Mouse (Mus musculus) lung, embryonic 14.5 days (tissue): ENCODE results near the gene Gpr180. TPM values are rescaled to one million over a fixed set of nuclear protein-coding genes. Genes with fewer than 3 reads are reported as not detected.
A peak's percentile ranks its signal among the peaks of the same experiment; 100 is the strongest.

Experiments used
- ATAC-seq: fragments of 200-750 bp; cut with Nextera tagmentation; 2 replicates; pipeline ENCODE4 v1.8.0; 2017; ENCODE audit warnings: mild to moderate bottlenecking, moderate TSS enrichment, moderate library complexity; ENCODE audit not compliant: insufficient read depth
- DNase-seq: peaks from one replicate; pipeline ENCODE4 v3.0.0-alpha.2; 2015
- H3K27ac ChIP-seq: fragments of 300-500 bp; sonication (generic); 2 replicates; pipeline ENCODE4 v1.5.1; 2014; ENCODE audit warnings: low read depth, mild to moderate bottlenecking, moderate library complexity
- H3K27me3 ChIP-seq: fragments of 300-500 bp; sonication (generic); 2 replicates; pipeline ENCODE4 v1.6.1; 2014; ENCODE audit warnings: low read length, control low read depth; ENCODE audit not compliant: insufficient read depth
- H3K36me3 ChIP-seq: fragments of 300-500 bp; sonication (generic); 2 replicates; pipeline ENCODE4 v1.6.1; 2014; ENCODE audit warnings: control low read depth; ENCODE audit not compliant: insufficient read depth
- H3K4me1 ChIP-seq: fragments of 300-500 bp; sonication (generic); 2 replicates; pipeline ENCODE4 v1.6.1; 2014; ENCODE audit warnings: antibody characterized with exemption, control low read depth; ENCODE audit not compliant: insufficient read depth
- H3K4me2 ChIP-seq: fragments of 300-500 bp; sonication (generic); 2 replicates; pipeline ENCODE4 v1.6.1; 2014; ENCODE audit warnings: mild to moderate bottlenecking
- H3K4me3 ChIP-seq: fragments of 300-500 bp; sonication (generic); 2 replicates; pipeline ENCODE4 v1.5.1; 2014; ENCODE audit warnings: low read depth, low read length
- H3K9ac ChIP-seq: fragments of 300-500 bp; sonication (generic); 2 replicates; pipeline ENCODE4 v1.6.1; 2014
- H3K9me3 ChIP-seq: fragments of 300-500 bp; sonication (generic); 2 replicates; pipeline ENCODE4 v1.6.1; 2016; ENCODE audit warnings: low read depth, low read length, control low read depth
- CTCF ChIP-seq: IDR thresholded peaks from 2 replicates; pipeline ENCODE4 v1.5.1; 2016; ENCODE audit warnings: antibody characterized with exemption, low read depth
- WGBS: fragments of 180-500 bp; shearing (Covaris S2); extraction: QIAGEN DNeasy Blood & Tissue Kit; methylation state at CpG from one replicate; pipeline ENCODE4 v1.1.7; 2014; 5-methylcytosine and 5-hydroxymethylcytosine counted together
- polyA plus RNA-seq: library from polyadenylated mRNA; unstranded; fragments of >200 nt; fragmentation: Nextera tagmentation; extraction: Ambion mirVana; gene quantifications from 2 replicates; pipeline ENCODE4 v1.2.1, GENCODE M21; 2014

The Gpr180 gene
- polyA plus RNA-seq, 1 experiment from 2014 or later, result 64.2 TPM

- H3K9me3 ChIP-seq, result no peaks in the 10 kb centered on the region
- no peak for TF ChIP-seq CTCF
- H3K27ac ChIP-seq, result no peak overlapping the region
- no peak overlapping the region for H3K4me3 ChIP-seq
- peak; percentile 49; the same call in 1 of the 2 replicates for ATAC-seq
- H3K27me3 ChIP-seq, result no peaks in the 10 kb centered on the region
- H3K4me1 ChIP-seq, result no peaks in the 10 kb centered on the region
- H3K36me3 ChIP-seq, result peaks cover 84% of the 10 kb centered on the region
- no peak for DNase-seq
- no peak overlapping the region for H3K9ac ChIP-seq
- 78% methylated on average over 10 of the region's 10 CpGs for WGBS
- H3K4me2 ChIP-seq, result no peak overlapping the region
Observed at GRCm38 (mm10) chr14:118156740-118157139, 19.8 kb downstream of the Gpr180 start.

GRCm38 (mm10) chr14:118157146-118157545 lies 20.2 kb downstream of the Gpr180 start:
- Histone ChIP-seq H3K4me3 (no peak overlapping the region), H3K4me2 (no peak overlapping the region), H3K9me3 (no peaks in the 10 kb centered on the region), H3K27ac (no peak overlapping the region), H3K9ac (no peak overlapping the region), H3K27me3 (no peaks in the 10 kb centered on the region), H3K4me1 (no peaks in the 10 kb centered on the region), H3K36me3 (peaks cover 86% of the 10 kb centered on the region)
- WGBS, result 31% methylated on average over 5 of the region's 5 CpGs
- TF ChIP-seq CTCF, result peak; percentile 86
- DNase-seq (peak; percentile 63), ATAC-seq (no peak)

DNA sequence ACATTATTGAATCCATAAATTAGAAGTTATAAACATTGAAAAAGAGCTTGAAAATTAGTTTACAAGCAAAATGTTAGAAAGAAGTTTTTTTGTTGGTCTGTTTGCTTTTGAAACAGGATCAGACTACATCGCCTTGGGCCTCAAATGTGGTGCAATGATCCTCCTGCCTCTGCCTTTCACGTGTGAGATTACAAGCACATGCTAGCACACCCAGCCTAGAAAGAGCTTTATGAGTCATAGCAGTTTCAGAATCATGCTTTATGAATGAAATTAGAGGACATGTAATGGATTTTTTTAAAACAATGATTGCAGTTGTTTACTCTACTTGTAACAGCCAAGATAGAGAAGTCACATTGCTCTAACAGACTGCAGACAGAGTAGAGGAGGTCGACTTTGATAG lies 24.8 kb downstream of the Gpr180 start:
- ATAC-seq (no peak), DNase-seq (no peak)
- Histone ChIP-seq H3K36me3 (peaks cover 58% of the 10 kb centered on the region), H3K4me1 (no peaks in the 10 kb centered on the region), H3K27ac (no peak overlapping the region), H3K27me3 (no peaks in the 10 kb centered on the region), H3K4me3 (no peak overlapping the region), H3K9me3 (no peaks in the 10 kb centered on the region), H3K9ac (no peak overlapping the region), H3K4me2 (no peak overlapping the region)
- WGBS, result 78% methylated on average over 3 of the region's 3 CpGs
- TF ChIP-seq CTCF, result no peak

GRCm38 (mm10) chr14:118162640-118163039 lies 25.7 kb downstream of the Gpr180 start:
- H3K4me3 ChIP-seq, result no peak overlapping the region
- H3K36me3 ChIP-seq, result peaks cover 57% of the 10 kb centered on the region
- no peak for DNase-seq
- H3K4me1 ChIP-seq, result no peaks in the 10 kb centered on the region
- H3K9me3 ChIP-seq, result no peaks in the 10 kb centered on the region
- no peaks in the 10 kb centered on the region for H3K27me3 ChIP-seq
- no peak for TF ChIP-seq CTCF
- H3K9ac ChIP-seq, result no peak overlapping the region
- WGBS, result 65% methylated on average over 14 of the region's 14 CpGs
- H3K4me2 ChIP-seq, result no peak overlapping the region
- H3K27ac ChIP-seq, result no peak overlapping the region
- ATAC-seq, result no peak

DNA sequence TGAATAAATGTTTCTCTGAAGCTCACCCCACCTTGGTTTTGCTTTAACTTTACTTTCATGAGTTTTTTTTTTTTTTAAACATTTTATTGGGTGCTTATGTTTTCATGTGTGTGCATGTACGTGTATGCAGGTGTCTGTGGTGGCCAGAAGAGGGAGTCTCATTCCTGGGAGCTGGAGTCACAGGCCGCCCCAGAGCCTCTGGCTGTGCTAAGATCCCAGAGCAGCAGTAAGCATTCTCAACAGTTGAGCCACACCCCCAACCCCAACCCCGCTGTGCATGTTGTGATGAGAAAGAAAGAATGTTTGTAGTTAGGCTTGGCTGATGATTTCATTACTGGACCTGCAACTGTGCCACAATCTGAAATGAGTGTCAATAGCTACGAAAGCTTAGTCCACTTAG lies 31.8 kb downstream of the Gpr180 start:
- ATAC-seq, result no peak
- H3K27ac ChIP-seq, result no peak overlapping the region
- H3K27me3 ChIP-seq, result no peaks in the 10 kb centered on the region
- no peaks in the 10 kb centered on the region for H3K9me3 ChIP-seq
- no peaks in the 10 kb centered on the region for H3K4me1 ChIP-seq
- no peak overlapping the region for H3K9ac ChIP-seq
- H3K4me3 ChIP-seq, result no peak overlapping the region
- TF ChIP-seq CTCF, result no peak
- no peak overlapping the region for H3K4me2 ChIP-seq
- DNase-seq, result no peak
- 97% methylated on average over 4 of the region's 4 CpGs for WGBS
- H3K36me3 ChIP-seq, result peaks cover 8% of the 10 kb centered on the region; the same call in 1 of the 2 replicates

GRCm38 (mm10) chr14:118173590-118174203 lies 36.7 kb downstream of the Gpr180 start:
- ATAC-seq, result no peak
- H3K27ac ChIP-seq, result no peak overlapping the region

DNA sequence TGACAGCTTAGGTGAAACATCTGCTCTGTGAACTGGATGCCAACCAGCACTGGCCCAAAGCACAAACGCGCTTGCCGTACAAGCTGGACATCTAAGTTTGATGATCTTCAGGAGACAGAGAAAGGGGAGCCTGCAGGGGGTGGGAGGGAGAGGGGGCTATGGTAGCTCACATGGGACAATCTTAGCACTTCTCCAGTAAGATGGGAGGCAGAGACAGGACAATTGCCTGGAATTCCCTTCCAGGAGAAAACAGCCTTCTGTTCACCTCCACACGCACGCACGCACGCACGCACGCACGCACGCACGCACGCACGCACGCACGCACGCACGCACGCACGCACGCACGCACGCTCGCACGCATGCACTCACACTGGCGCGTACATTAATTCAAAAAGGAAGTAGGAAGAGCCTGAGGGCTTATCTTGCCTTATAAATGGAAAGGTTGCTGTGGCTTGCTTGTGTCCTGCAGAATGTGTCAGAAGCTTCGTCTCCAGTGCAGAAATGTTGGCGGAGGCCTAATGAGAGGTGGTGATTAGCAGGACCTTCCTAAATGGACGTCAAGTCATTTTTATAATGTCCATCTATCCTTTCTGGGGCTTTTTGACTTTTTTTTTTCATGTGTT lies 38.2 kb downstream of the Gpr180 start:
- DNase-seq (no peak), ATAC-seq (no peak)
- WGBS, result 82% methylated on average over 30 of the region's 30 CpGs

More at GRCm38 (mm10) chr14:118173590-118174203, 36.7 kb downstream of the Gpr180 start:
- no peaks in the 10 kb centered on the region for H3K9me3 ChIP-seq
- no peak overlapping the region for H3K4me2 ChIP-seq
- H3K4me1 ChIP-seq, result no peaks in the 10 kb centered on the region
- WGBS, result 61% methylated on average over 11 of the region's 11 CpGs
- H3K9ac ChIP-seq, result no peak overlapping the region
- peaks cover 8% of the 10 kb centered on the region; the same call in 1 of the 2 replicates for H3K36me3 ChIP-seq
- peak; percentile 37 for DNase-seq
- no peaks in the 10 kb centered on the region for H3K27me3 ChIP-seq
- TF ChIP-seq CTCF, result peak; percentile 21
- no peak overlapping the region for H3K4me3 ChIP-seq

More for the DNA sequence above, 38.2 kb downstream of the Gpr180 start:
- Histone ChIP-seq H3K9ac (no peak overlapping the region), H3K4me1 (0 out of 2 replicates have a peak, but pooled peaks cover 3% of the 10 kb centered on the region), H3K4me2 (no peak overlapping the region), H3K27me3 (no peaks in the 10 kb centered on the region), H3K27ac (no peak overlapping the region), H3K9me3 (no peaks in the 10 kb centered on the region), H3K4me3 (no peak overlapping the region), H3K36me3 (no peaks in the 10 kb centered on the region)
- no peak for TF ChIP-seq CTCF
